Mouse (Mus musculus) myocyte (in vitro differentiated cells): ENCODE results near the gene Arl4a. TPM values are rescaled to one million over a fixed set of nuclear protein-coding genes. Genes with fewer than 3 reads are reported as not detected.

Source experiments
- H3K27me3 ChIP-seq: one replicate; pipeline ENCODE4 v1.6.1; 2011; ENCODE audit not compliant: control insufficient read depth, insufficient read depth, insufficient read length
- H3K36me3 ChIP-seq: one replicate; pipeline ENCODE4 v1.6.1; 2011; ENCODE audit not compliant: control insufficient read depth, insufficient read depth
- H3K4me2 ChIP-seq: one replicate; pipeline ENCODE4 v1.6.1; 2011; ENCODE audit warnings: low read depth, control low read depth
- H3K4me3 ChIP-seq: one replicate; pipeline ENCODE4 v1.5.1; 2011; ENCODE audit warnings: mild to moderate bottlenecking, control low read depth, moderate library complexity
- H3K79me2 ChIP-seq: one replicate; pipeline ENCODE4 v1.6.1; 2011; ENCODE audit not compliant: control insufficient read depth, insufficient read depth
- H3ac ChIP-seq: one replicate; pipeline ENCODE4 v1.6.1; 2011; ENCODE audit not compliant: control insufficient read depth, insufficient read length
- CEBPB ChIP-seq: IDR thresholded peaks from 2 replicates; pipeline ENCODE4 v1.6.1; 2011; ENCODE audit warnings: mild to moderate bottlenecking, moderate library complexity; ENCODE audit not compliant: poor library complexity, insufficient read depth, severe bottlenecking
- E2F4 ChIP-seq: IDR thresholded peaks from one replicate; pipeline ENCODE4 v1.6.1; 2011; ENCODE audit warnings: mild to moderate bottlenecking, control low read depth, moderate library complexity; ENCODE audit not compliant: insufficient read depth
- MAX ChIP-seq: IDR thresholded peaks from one replicate; pipeline ENCODE4 v1.6.1; 2011; ENCODE audit warnings: low read depth, mild to moderate bottlenecking, control low read depth
- MYOD1 ChIP-seq, 3 experiments: IDR thresholded peaks; one replicate each; pipeline ENCODE4 v1.6.1; 2011; ENCODE audit warnings: control low read depth in 2 of 3, low read depth in 2 of 3, mild to moderate bottlenecking in 2 of 3, moderate library complexity in 1 of 3; ENCODE audit not compliant: insufficient read length in 2 of 3, control insufficient read depth in 1 of 3
- MYOG ChIP-seq, 3 experiments: IDR thresholded peaks; one replicate each; pipeline ENCODE4 v1.6.1; 2011; ENCODE audit warnings: control low read depth in 2 of 3, low read depth in 2 of 3, mild to moderate bottlenecking in 2 of 3; ENCODE audit not compliant: insufficient read length in 2 of 3, control insufficient read depth in 1 of 3, insufficient read depth in 1 of 3
- POLR2A ChIP-seq: IDR thresholded peaks from one replicate; pipeline ENCODE4 v1.6.1; 2011; ENCODE audit warnings: low read depth, mild to moderate bottlenecking, control low read depth, moderate library complexity; ENCODE audit not compliant: insufficient read length
- POLR2AphosphoS2 ChIP-seq: IDR thresholded peaks from one replicate; pipeline ENCODE4 v1.6.1; 2011; ENCODE audit warnings: low read depth, control low read depth; ENCODE audit not compliant: insufficient read length
- REST ChIP-seq: IDR thresholded peaks from one replicate; pipeline ENCODE4 v1.6.1; 2011; ENCODE audit warnings: mild to moderate bottlenecking, control low read depth, moderate library complexity; ENCODE audit not compliant: insufficient read depth, insufficient read length
- SRF ChIP-seq: IDR thresholded peaks from one replicate; pipeline ENCODE4 v1.6.1; 2011; ENCODE audit warnings: low read depth; ENCODE audit not compliant: control insufficient read depth, insufficient read length
- TCF12 ChIP-seq: IDR thresholded peaks from one replicate; pipeline ENCODE4 v1.6.1; 2011; ENCODE audit warnings: mild to moderate bottlenecking, control low read depth; ENCODE audit not compliant: poor library complexity, insufficient read depth, severe bottlenecking
- TCF3 ChIP-seq: IDR thresholded peaks from one replicate; pipeline ENCODE4 v1.6.1; 2011; ENCODE audit warnings: low read depth, control low read depth; ENCODE audit not compliant: insufficient read length
- USF1 ChIP-seq: IDR thresholded peaks from one replicate; pipeline ENCODE4 v1.6.1; 2011; ENCODE audit warnings: low read depth, mild to moderate bottlenecking, control low read depth, moderate library complexity
- polyA plus RNA-seq: library from polyadenylated mRNA; unstranded; fragments of >200 nt; fragmentation: generic; extraction: Trizol; gene quantifications from one replicate; pipeline ENCODE4 v1.2.1, GENCODE M21; 2012; ENCODE audit warnings: missing spikeins

Arl4a gene
- polyA plus RNA-seq, 1 experiment = 22.8 TPM

- H3ac ChIP-seq = no peak overlapping the region
- TF ChIP-seq USF1 (no peak), MYOG (IDR thresholded peaks at IDR 0.05; ENCODE audit: control insufficient read depth in 1 of 3, insufficient read depth in 1 of 3, insufficient read length in 2 of 3, low read depth in 2 of 3) (no peak), POLR2A (no peak), SRF (no peak), CEBPB (no peak), MAX (no peak), REST (no peak), E2F4 (no peak), TCF12 (no peak), POLR2AphosphoS2 (no peak), TCF3 (no peak)
- peak overlapping the region; percentile 64 for H3K4me2 ChIP-seq
- H3K79me2 ChIP-seq = peaks cover 20% of the 10 kb centered on the region
- no peaks in the 10 kb centered on the region for H3K36me3 ChIP-seq
- peak overlapping the region; percentile 40 for H3K4me3 ChIP-seq
- H3K27me3 ChIP-seq = no peaks in the 10 kb centered on the region
Observed at GRCm38 (mm10) chr12:40035506-40035905, 2.3 kb downstream of the Arl4a start.

GRCm38 (mm10) chr12:40029201-40029600 lies 8.6 kb downstream of the Arl4a start:
- H3K79me2 ChIP-seq = peaks cover under 1% of the 10 kb centered on the region
- TF ChIP-seq USF1 (peak; percentile 20), MAX (no peak)
- H3K4me2 ChIP-seq = no peak overlapping the region
- no peak overlapping the region for H3K4me3 ChIP-seq
- no peak overlapping the region for H3ac ChIP-seq
- H3K27me3 ChIP-seq = no peaks in the 10 kb centered on the region
- H3K36me3 ChIP-seq = no peaks in the 10 kb centered on the region

GRCm38 (mm10) chr12:40027846-40028245 lies 10.0 kb downstream of the Arl4a start:
- Histone ChIP-seq H3K4me2 (no peak overlapping the region), H3ac (no peak overlapping the region), H3K27me3 (no peaks in the 10 kb centered on the region), H3K4me3 (no peak overlapping the region), H3K79me2 (no peaks in the 10 kb centered on the region), H3K36me3 (no peaks in the 10 kb centered on the region)
- TF ChIP-seq CEBPB (no peak), USF1 (no peak), E2F4 (no peak), REST (no peak), MYOD1 (IDR thresholded peaks at IDR 0.05; ENCODE audit: control insufficient read depth in 1 of 3, insufficient read length in 2 of 3, low read depth in 2 of 3) (no peak), POLR2A (no peak), SRF (no peak), POLR2AphosphoS2 (no peak)

- H3K4me2 ChIP-seq = no peak overlapping the region
- TF ChIP-seq USF1 = no peak
- no peak for TF ChIP-seq MAX
- TF ChIP-seq REST = no peak
- TF ChIP-seq POLR2A = no peak
- no peak for TF ChIP-seq CEBPB
- no peak overlapping the region for H3K4me3 ChIP-seq
- no peaks in the 10 kb centered on the region for H3K79me2 ChIP-seq
- H3K36me3 ChIP-seq = no peaks in the 10 kb centered on the region
- H3K27me3 ChIP-seq = no peaks in the 10 kb centered on the region
- H3ac ChIP-seq = no peak overlapping the region
Observed at GRCm38 (mm10) chr12:40027444-40027843, 10.4 kb downstream of the Arl4a start.

GRCm38 (mm10) chr12:40023918-40024317 lies 13.9 kb downstream of the Arl4a start:
- Histone ChIP-seq H3K79me2 (no peaks in the 10 kb centered on the region), H3K4me2 (no peak overlapping the region), H3K27me3 (no peaks in the 10 kb centered on the region), H3K36me3 (no peaks in the 10 kb centered on the region), H3ac (no peak overlapping the region), H3K4me3 (no peak overlapping the region)
- TF ChIP-seq CEBPB (no peak), MAX (no peak), REST (no peak), POLR2A (no peak), TCF3 (no peak), E2F4 (no peak), TCF12 (no peak), POLR2AphosphoS2 (no peak), MYOG (IDR thresholded peaks at IDR 0.05; ENCODE audit: control insufficient read depth in 1 of 3, insufficient read depth in 1 of 3, insufficient read length in 2 of 3, low read depth in 2 of 3) (no peak), SRF (no peak), MYOD1 (IDR thresholded peaks at IDR 0.05; ENCODE audit: control insufficient read depth in 1 of 3, insufficient read length in 2 of 3, low read depth in 2 of 3) (no peak), USF1 (no peak)

- no peak overlapping the region for H3ac ChIP-seq
- TF ChIP-seq TCF3 (no peak), REST (no peak), CEBPB (0 out of 2 replicates have a peak, but pooled peaks have one; percentile 66)
- H3K27me3 ChIP-seq = no peaks in the 10 kb centered on the region
- H3K36me3 ChIP-seq = no peaks in the 10 kb centered on the region
- no peaks in the 10 kb centered on the region for H3K79me2 ChIP-seq
- H3K4me3 ChIP-seq = no peak overlapping the region
- H3K4me2 ChIP-seq = no peak overlapping the region
Observed at GRCm38 (mm10) chr12:40023014-40023642, 14.7 kb downstream of the Arl4a start.
